Mouse (Mus musculus): ENCODE results near the gene Naif1.

The Naif1 gene

GRCm38 (mm10) chr2:32500461-32500860, 50.2 kb downstream of the Naif1 start:
- no peak for DNase-seq (ENCODE audit: low spot score in 2 of 2)

DNA sequence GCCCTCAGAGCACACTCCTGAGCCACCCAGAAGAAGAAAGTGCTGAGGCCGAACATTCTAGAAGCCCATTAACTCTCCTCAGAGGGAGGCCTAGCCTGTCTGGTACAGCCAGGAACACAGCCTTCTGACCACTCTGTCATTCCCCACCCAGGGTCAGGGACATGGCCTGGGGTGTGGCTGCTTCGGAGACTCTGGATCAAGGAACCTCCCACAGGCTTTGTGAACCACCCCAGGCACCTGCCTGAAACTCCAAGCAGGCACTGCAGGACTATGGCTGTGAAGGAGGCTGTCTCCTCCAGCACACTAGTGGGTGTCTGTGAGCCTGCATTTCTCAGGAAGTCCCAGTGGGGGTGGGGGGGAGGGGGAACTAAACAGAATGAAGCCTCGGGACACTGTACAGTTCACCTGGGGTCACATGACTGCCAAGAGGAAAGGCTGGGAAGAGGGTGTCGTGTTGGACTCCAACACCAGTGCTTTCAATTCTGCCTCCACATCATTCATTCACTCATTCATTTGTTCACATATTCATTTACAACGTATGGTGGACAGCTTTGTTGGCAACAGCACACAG, 51.6 kb downstream of the Naif1 start:
- no peak for DNase-seq (ENCODE audit: low spot score in 2 of 2)

- DNase-seq (ENCODE audit: low spot score in 2 of 2): peak in 1 of 2 experiments; percentile 55
Measured at GRCm38 (mm10) chr2:32502843-32503242, 52.6 kb downstream of the Naif1 start.

GRCm38 (mm10) chr2:32503588-32503987, 53.3 kb downstream of the Naif1 start:
- no peak for DNase-seq (ENCODE audit: low spot score in 2 of 2)

GRCm38 (mm10) chr2:32505536-32505935, 55.3 kb downstream of the Naif1 start:
- DNase-seq (ENCODE audit: low spot score in 2 of 2): no peak
